Mouse (Mus musculus) lung, postnatal 0 days (tissue): Measurements from ENCODE around the gene Acvr1.

Experiments used
- CTCF ChIP-seq: IDR thresholded peaks from 2 replicates; pipeline ENCODE4 v1.5.1; 2016; ENCODE audit warnings: antibody characterized with exemption, mild to moderate bottlenecking
- EP300 ChIP-seq: IDR thresholded peaks from 2 replicates; pipeline ENCODE4 v1.6.1; 2016; ENCODE audit warnings: antibody characterized with exemption, mild to moderate bottlenecking, control low read depth

DNA sequence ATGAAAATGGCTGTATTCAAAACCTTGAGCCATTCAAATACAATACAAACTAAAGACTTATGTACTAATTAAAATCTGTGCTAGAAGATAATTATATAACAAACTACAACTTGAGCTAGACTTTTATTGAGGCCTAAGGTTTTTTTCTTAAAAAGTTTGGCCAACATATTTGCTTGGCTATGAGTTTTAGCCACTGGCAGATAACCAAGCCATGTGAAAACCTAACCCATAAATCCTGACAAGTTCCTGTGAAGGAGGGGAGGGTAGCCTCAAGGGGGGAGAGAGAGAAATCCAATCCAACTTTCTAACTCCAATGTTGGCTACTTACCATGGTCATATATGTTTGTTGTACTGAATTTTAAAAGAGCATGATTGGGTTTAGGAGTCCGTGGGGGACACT is 48.4 kb downstream of the Acvr1 start:
- TF ChIP-seq CTCF (no peak), EP300 (no peak)
